Mouse (Mus musculus): ENCODE results near the gene Dync1i2. TPM values are rescaled to one million over a fixed set of nuclear protein-coding genes. Genes with fewer than 3 reads are reported as not detected.

Dync1i2 gene
- 0.99 and 3.0 TPM in 2 replicates for polyA plus RNA-seq (2012; ENCODE audit: low replicate concordance)

DNA sequence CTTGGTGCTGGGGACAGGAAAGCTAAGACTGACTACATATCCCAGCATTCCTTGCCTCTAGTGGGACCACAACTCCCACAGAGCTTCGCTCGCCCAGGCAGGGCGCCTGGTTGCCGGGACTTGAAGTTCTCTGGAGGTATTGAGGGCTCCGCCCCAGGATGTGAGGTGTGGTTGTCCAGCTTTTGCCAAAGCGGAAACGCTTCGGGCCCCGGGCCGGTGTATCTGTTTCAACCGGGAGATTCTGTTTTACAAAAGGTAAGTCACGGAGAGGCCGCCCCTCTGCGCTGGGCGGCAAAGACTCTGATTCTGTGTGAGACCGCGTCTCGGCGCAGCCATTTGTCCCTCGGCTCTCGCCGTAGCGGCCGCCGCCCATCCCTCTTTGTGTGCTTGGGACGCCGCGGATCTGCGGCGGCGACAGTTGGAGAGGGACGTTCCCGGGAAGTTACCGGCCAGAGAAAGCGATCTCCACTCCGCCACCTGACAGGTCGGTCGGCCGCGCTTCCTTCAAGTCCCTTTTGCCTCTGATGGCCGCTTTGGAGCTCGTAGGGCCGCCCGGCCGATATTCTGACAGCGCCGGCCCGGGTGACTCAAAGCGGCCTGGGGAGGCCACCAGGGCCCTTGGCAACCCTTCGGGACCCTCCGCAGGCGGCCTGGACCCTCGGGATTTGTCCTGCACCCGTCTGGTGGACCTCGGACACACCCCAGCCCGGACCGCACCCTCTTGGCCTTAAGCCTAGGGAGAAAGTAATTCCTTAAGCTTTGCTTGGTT is at the start of gene Dync1i2:
Gene Dync1i2 (plus strand): TSS at position 116 of the 769 bp plus-strand sequence.

Other genes starting within 250 kb of the Dync1i2 start
- gene Dcaf17, start 156.4 kb upstream of the Dync1i2 start, polyA plus RNA-seq (2012; ENCODE audit: low replicate concordance) = 2.3 and 5.9 TPM in 2 replicates
- gene Mettl8, start 156.1 kb upstream of the Dync1i2 start, polyA plus RNA-seq (2012; ENCODE audit: low replicate concordance) = 1.5 and 11.2 TPM in 2 replicates
- gene Cybrd1, start 93.8 kb upstream of the Dync1i2 start, polyA plus RNA-seq (2012; ENCODE audit: low replicate concordance) = not detected in 2 replicates
- gene Slc25a12, start 156.0 kb downstream of the Dync1i2 start, polyA plus RNA-seq (2012; ENCODE audit: low replicate concordance) = 4.7 and 15.1 TPM in 2 replicates
- 0.89 and 4.7 TPM in 2 replicates for gene Hat1, start 177.3 kb downstream of the Dync1i2 start, polyA plus RNA-seq (2012; ENCODE audit: low replicate concordance)
- 6.0 and 16.4 TPM in 2 replicates for gene Metap1d, start 241.6 kb downstream of the Dync1i2 start, polyA plus RNA-seq (2012; ENCODE audit: low replicate concordance)